Mouse (Mus musculus) CH12.LX (cell line): ENCODE results near the gene Dusp15.

Experiments
- JUN ChIP-seq: IDR thresholded peaks from 2 replicates; pipeline ENCODE4 v1.6.1; 2011; ENCODE audit warnings: low read depth, mild to moderate bottlenecking, low read length, improper control_type of control experiment, moderate library complexity; ENCODE audit not compliant: insufficient read depth
- USF1 ChIP-seq: IDR thresholded peaks from 2 replicates; pipeline ENCODE4 v1.6.1; 2014; ENCODE audit warnings: low read depth, mild to moderate bottlenecking, inconsistent platforms, low read length, improper control_type of control experiment

DNA sequence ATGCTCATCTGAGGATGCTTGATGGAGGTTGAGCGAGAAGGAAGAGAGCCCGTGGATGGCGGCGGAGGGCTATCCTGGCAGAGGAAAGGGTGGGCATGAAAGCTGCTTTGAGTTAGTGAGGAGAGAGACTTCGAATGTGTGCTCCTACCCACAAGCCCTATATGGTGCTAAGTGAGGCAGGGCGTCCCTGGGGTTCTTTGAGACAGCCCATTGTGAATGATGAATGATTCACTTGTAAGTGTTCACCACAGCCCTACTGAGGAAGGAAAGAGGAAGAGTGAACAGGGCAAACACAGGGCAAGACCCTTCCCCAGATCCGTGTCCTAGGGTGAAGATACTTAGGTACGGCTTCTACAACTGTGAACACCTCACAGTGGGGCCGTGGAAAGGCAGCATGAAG is 24.6 kb downstream of the Dusp15 start:
- TF ChIP-seq USF1: no peak
- TF ChIP-seq JUN: no peak
